Mouse (Mus musculus) embryonic facial prominence, embryonic 11.5 days (tissue): ENCODE results near the gene 9930021J03Rik. TPM values are rescaled to one million over a fixed set of nuclear protein-coding genes. Genes with fewer than 3 reads are reported as not detected.

Experiments used
- ATAC-seq: fragments of 200-750 bp; cut with Nextera tagmentation; replicated peaks from 2 replicates; pipeline ENCODE4 v1.8.0; 2017; ENCODE audit warnings: low read depth; ENCODE audit not compliant: insufficient number of reproducible peaks, low FRiP score, low TSS enrichment
- DNase-seq: peaks from one replicate; pipeline ENCODE4 v3.0.0-alpha.2; 2015; ENCODE audit warnings: low spot score
- H3K27ac ChIP-seq: fragments of 300-500 bp; sonication (generic); replicated peaks from 2 replicates; pipeline ENCODE4 v1.5.1; 2014; ENCODE audit warnings: mild to moderate bottlenecking, low read depth, low read length, control low read depth
- H3K27me3 ChIP-seq: fragments of 300-500 bp; sonication (generic); 2 replicates; pipeline ENCODE4 v1.6.1; 2014; ENCODE audit warnings: mild to moderate bottlenecking, low read length, moderate library complexity, mixed read lengths; ENCODE audit not compliant: control insufficient read depth, insufficient read depth
- H3K36me3 ChIP-seq: fragments of 300-500 bp; sonication (generic); replicated peaks from 2 replicates; pipeline ENCODE4 v1.6.1; 2014; ENCODE audit warnings: low read depth, mild to moderate bottlenecking, low read length, moderate library complexity, mixed read lengths; ENCODE audit not compliant: control insufficient read depth, insufficient read depth
- H3K4me1 ChIP-seq: fragments of 300-500 bp; sonication (generic); 2 replicates; pipeline ENCODE4 v1.6.1; 2014; ENCODE audit warnings: low read length, mixed read lengths; ENCODE audit not compliant: control insufficient read depth, insufficient read depth
- H3K4me2 ChIP-seq: fragments of 300-500 bp; sonication (generic); 2 replicates; pipeline ENCODE4 v1.6.1; 2014; ENCODE audit warnings: low read depth, mild to moderate bottlenecking, control low read depth, low read length, moderate library complexity
- H3K4me3 ChIP-seq: fragments of 300-500 bp; sonication (generic); 2 replicates; pipeline ENCODE4 v1.5.1; 2014; ENCODE audit warnings: low read depth, low read length, control low read depth
- H3K9ac ChIP-seq: fragments of 300-500 bp; sonication (generic); replicated peaks from 2 replicates; pipeline ENCODE4 v1.6.1; 2014; ENCODE audit warnings: mild to moderate bottlenecking, control low read depth, low read length
- H3K9me3 ChIP-seq: fragments of 300-500 bp; sonication (generic); replicated peaks from 2 replicates; pipeline ENCODE4 v1.6.1; 2016; ENCODE audit warnings: mild to moderate bottlenecking, low read length, inconsistent platforms, mixed read lengths; ENCODE audit not compliant: control insufficient read depth
- WGBS: fragments of 180-500 bp; shearing (Covaris S2); extraction: QIAGEN DNeasy Blood & Tissue Kit; methylation state at CpG from one replicate; pipeline ENCODE4 v1.1.7; 2014; 5-methylcytosine and 5-hydroxymethylcytosine counted together
- polyA plus RNA-seq: library from polyadenylated mRNA; unstranded; fragments of >200 nt; fragmentation: Nextera tagmentation; extraction: Ambion mirVana; gene quantifications from 2 replicates; pipeline ENCODE4 v1.2.1, GENCODE M21; 2014

The 9930021J03Rik gene
- polyA plus RNA-seq, 1 experiment from 2014 or later = 9.4 TPM

DNA sequence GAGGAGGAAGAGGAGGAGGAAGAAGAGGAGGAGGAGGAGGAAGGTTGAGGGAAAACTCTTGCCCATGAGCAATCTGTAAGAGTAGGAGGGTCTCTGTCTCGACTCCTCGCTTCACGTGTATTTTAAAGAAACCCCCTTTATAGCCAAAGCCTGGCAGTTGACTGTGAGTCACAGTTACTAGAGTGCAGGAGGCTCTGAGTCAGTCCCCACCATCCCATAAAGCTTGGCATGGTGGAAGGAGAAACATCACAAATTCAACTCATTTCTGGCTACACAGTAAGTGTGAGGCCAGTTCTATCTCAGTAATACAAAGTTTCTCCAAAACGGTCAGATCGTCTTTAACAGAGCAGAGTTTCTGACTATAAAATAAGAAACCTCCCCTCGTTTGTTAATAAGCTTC, 135.5 kb downstream of the 9930021J03Rik start:
- WGBS = 85% methylated on average over 6 of the region's 6 CpGs
- no peak for ATAC-seq
- H3K4me2 ChIP-seq = no peak overlapping the region
- no peaks in the 10 kb centered on the region for H3K27me3 ChIP-seq
- H3K4me3 ChIP-seq = no peak overlapping the region
- no peaks in the 10 kb centered on the region for H3K9me3 ChIP-seq
- H3K4me1 ChIP-seq = no peaks in the 10 kb centered on the region
- H3K9ac ChIP-seq = no peak overlapping the region
- no peak overlapping the region for H3K27ac ChIP-seq
- DNase-seq = no peak
- no peaks in the 10 kb centered on the region for H3K36me3 ChIP-seq

DNA sequence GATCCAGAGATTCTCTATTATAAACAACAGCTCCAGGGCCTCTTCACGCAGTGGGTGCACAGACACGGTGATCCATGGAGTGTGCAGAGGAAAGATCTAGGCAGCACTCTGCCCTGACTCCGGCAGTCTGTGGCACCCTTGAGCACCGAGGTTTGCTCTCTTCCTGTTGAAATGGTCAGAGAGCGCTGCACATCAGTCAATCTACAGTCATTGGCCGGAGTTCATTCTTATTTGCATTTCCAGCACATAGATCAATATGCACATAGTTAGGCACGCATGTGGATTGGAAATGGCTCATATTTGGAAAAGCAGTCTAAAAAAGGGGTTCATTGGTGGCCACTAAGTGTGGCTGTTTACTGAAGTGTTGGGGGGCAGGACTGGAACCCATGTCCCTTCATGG, 137.7 kb downstream of the 9930021J03Rik start:
- no peaks in the 10 kb centered on the region for H3K4me1 ChIP-seq
- no peak overlapping the region for H3K4me3 ChIP-seq
- H3K27me3 ChIP-seq = no peaks in the 10 kb centered on the region
- no peaks in the 10 kb centered on the region for H3K36me3 ChIP-seq
- DNase-seq (no peak), ATAC-seq (no peak)
- H3K4me2 ChIP-seq = no peak overlapping the region
- H3K9me3 ChIP-seq = no peaks in the 10 kb centered on the region
- no peak overlapping the region for H3K27ac ChIP-seq
- 83% methylated on average over 7 of the region's 7 CpGs for WGBS
- no peak overlapping the region for H3K9ac ChIP-seq

DNA sequence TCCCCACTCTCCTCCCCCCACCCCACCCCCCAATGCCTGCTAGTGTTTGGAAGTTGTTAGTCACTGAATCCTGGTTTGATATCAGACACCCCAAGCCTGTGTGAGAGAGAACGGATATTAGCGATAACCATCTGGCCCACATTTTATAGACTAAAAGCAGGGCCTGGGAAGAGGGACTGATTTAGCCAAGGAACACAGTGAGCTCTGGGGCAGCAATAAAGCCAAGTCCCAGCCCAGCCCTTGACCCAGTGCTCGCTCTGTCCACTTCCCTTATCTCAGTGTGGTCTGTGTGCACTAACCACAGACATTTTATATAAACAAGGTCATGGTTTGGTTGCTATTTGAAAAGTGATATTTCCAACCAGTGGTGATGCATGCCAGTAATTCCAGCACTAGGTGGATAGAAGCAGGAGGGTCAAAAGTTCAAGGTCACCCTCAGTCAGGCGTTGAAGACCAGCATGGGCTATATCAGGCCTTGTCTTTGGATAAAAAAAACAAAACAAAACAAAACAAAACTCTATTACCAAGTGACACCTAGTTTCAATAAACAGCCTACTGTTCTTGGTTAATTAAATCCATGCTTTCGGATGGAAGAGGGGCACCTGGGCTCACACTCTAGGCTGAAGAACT, 138.7 kb downstream of the 9930021J03Rik start:
- Histone ChIP-seq H3K27ac (no peak overlapping the region), H3K27me3 (no peaks in the 10 kb centered on the region), H3K36me3 (no peaks in the 10 kb centered on the region), H3K4me3 (no peak overlapping the region), H3K9ac (no peak overlapping the region), H3K9me3 (no peaks in the 10 kb centered on the region), H3K4me1 (no peaks in the 10 kb centered on the region), H3K4me2 (no peak overlapping the region)
- ATAC-seq (peak; percentile 70; the same call in 1 of the 2 replicates), DNase-seq (peak; percentile 61)
- WGBS = 63% methylated on average over 5 of the region's 5 CpGs

DNA sequence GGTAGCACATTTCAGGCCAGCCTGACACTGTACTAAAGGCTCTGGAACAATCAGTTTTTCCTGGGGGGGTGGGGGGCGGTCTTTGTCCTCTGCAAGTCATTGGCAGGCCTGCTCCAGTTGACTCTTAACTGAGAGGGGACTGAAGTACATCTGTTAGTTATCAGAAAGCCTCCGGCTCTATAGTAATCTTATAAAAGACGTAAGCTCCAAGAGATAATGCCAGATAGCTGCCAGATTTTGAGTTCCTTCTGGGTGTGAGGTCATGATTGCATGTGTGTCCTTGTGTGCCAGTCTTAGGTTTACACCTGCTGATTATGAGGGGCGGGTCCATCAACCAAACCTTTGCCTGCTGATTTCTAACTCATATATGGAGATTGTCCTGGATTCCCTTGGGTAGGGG, 139.6 kb downstream of the 9930021J03Rik start:
- H3K27ac ChIP-seq = no peak overlapping the region
- H3K27me3 ChIP-seq = no peaks in the 10 kb centered on the region
- H3K36me3 ChIP-seq = no peaks in the 10 kb centered on the region
- no peaks in the 10 kb centered on the region for H3K4me1 ChIP-seq
- WGBS = 62% methylated on average over 4 of the region's 4 CpGs
- no peak for ATAC-seq
- no peak overlapping the region for H3K4me3 ChIP-seq
- H3K4me2 ChIP-seq = no peak overlapping the region
- H3K9me3 ChIP-seq = no peaks in the 10 kb centered on the region
- H3K9ac ChIP-seq = no peak overlapping the region
- DNase-seq = no peak

GRCm38 (mm10) chr19:29664934-29665333, 140.9 kb downstream of the 9930021J03Rik start:
- Histone ChIP-seq H3K27me3 (no peaks in the 10 kb centered on the region), H3K36me3 (no peaks in the 10 kb centered on the region), H3K4me2 (no peak overlapping the region), H3K9me3 (no peaks in the 10 kb centered on the region), H3K27ac (no peak overlapping the region), H3K4me3 (no peak overlapping the region), H3K4me1 (no peaks in the 10 kb centered on the region), H3K9ac (no peak overlapping the region)
- 80% methylated on average over 5 of the region's 5 CpGs for WGBS
- no peak for DNase-seq
- ATAC-seq = no peak

Other genes with a start within 250 kb of the 9930021J03Rik start
- 16.8 and 18.1 TPM in 2 replicates for gene Ermp1, start 157.6 kb downstream of the 9930021J03Rik start, polyA plus RNA-seq
- gene Mlana, start 108.2 kb downstream of the 9930021J03Rik start, polyA plus RNA-seq = 1.1 and 1.6 TPM in 2 replicates
- 33.4 and 37.3 TPM in 2 replicates for gene Ranbp6, start 7.0 kb upstream of the 9930021J03Rik start, polyA plus RNA-seq
- gene Il33, start 119.1 kb upstream of the 9930021J03Rik start, polyA plus RNA-seq = 0.45 and 0.63 TPM in 2 replicates
- not detected in 2 replicates for gene Trpd52l3, start 197.8 kb upstream of the 9930021J03Rik start, polyA plus RNA-seq
- gene Uhrf2, start 224.5 kb upstream of the 9930021J03Rik start, polyA plus RNA-seq = 91.4 and 100 TPM in 2 replicates